Mouse (Mus musculus) gastrocnemius, adult 18-20 months (tissue): Measurements from ENCODE around the gene Vmn2r77. TPM values are rescaled to one million over a fixed set of nuclear protein-coding genes. Genes with fewer than 3 reads are reported as not detected.
"Not testable (repeated sequence)": the region's sequence is repeated elsewhere in the genome, so short reads cannot be mapped to it uniquely, and the experiment has no call there.

Experiments
- DNase-seq: peaks from one replicate; pipeline ENCODE4 v3.0.0; 2021; ENCODE audit warnings: low spot score
- long read RNA-seq, 2 experiments: library from polyadenylated mRNA; stranded (forward); transcript quantifications; one replicate each; pipeline ENCODE4 v2.0.0; 2021
- total RNA-seq, 2 experiments: library from RNA; stranded (reverse); gene quantifications; 2 replicates each; pipeline ENCODE4 v1.2.3; 2021

Gene Vmn2r77
- total RNA-seq, result not detected
- long read RNA-seq, experiment 1, result 0 reads
- long read RNA-seq, experiment 2, result 0 reads

DNA sequence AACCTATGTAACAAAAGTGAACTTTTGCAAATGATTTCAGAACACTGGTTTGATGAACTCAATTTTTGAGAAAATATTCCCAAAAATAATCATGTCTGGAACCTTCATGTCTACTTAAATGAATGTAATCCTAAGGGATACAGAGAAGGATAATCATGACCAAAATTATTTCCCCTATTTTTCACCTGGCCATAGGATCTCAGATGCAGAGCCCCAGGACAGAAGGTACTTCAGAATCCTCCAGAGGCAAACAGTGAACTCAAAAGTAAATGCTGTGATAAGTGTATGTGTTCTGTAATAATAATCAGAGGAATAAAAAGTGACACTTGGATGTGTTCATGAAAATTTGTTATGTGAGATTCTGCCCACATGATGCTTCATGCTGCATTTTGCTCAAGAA lies at the start of gene Vmn2r77:
Vmn2r77 (plus strand) TSS at position 301 of the 400 bp plus-strand sequence.
- no peak for DNase-seq

GRCm38 (mm10) chr7:86760751-86761150 lies 34.1 kb upstream of the Vmn2r77 start:
- no peak for DNase-seq

- no peak for DNase-seq
These were observed 30.2 kb upstream of the Vmn2r77 start for GRCm38 (mm10) chr7:86764628-86765027.

- no peak for DNase-seq
These were observed 23.2 kb upstream of the Vmn2r77 start for GRCm38 (mm10) chr7:86771621-86772020.

DNA sequence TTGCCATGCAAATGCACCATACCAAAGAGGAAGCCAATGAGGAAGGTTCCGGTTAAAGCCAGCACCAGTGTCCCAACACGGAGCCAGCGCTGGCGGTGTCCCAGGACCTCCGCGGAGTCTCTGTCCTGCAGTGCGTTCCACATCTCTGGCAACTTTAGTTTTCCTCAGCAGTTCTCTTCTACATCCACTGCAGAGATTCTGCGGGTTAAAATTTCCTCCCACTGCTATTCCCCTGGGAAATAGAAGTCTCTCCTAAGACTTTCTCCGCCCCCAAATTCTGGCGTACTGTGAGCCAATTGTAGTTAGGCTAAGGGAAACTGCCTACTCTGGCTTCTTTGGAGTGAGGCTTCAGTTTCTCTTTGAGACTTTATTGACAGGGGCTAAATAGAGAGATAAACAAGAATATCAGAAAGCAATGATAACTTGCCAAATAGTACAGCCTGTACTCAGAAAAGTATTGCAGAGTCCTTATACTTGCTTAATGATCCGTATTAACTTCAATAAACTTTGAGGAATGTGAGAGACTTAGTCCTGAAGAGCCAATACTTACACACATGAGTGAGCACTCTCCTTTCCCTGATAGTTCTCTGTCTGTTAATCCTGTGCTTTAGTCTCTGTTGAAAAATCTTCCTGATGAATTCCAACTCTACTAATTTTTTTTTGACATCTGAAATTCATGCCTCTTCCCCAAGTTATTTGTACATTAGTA lies 19.1 kb upstream of the Vmn2r77 start, which contains the start of gene Folh1:
Folh1 (minus strand) TSS at position 327 of the 709 bp plus-strand sequence.
- DNase-seq, result no peak

DNA sequence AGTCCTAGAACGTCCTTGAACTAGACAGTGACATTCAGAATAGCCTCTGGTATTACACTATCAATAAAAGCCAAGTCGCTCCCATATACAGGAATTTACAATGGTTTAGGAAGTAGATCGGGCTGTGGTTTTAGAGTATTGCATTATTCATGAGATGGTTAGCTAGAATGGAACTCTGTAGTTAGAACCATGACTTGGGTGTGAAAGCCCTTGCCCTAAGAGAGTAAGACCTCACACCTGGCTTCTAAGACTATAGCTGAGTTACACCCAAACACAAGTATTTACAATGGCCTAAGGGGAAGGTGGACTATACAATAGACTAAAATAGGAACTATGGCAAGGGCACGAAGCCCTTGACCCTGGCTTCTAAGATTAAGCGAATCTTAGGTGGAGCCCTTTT lies 20.4 kb downstream of the Vmn2r77 start:
- not testable (repeated sequence) for DNase-seq

DNA sequence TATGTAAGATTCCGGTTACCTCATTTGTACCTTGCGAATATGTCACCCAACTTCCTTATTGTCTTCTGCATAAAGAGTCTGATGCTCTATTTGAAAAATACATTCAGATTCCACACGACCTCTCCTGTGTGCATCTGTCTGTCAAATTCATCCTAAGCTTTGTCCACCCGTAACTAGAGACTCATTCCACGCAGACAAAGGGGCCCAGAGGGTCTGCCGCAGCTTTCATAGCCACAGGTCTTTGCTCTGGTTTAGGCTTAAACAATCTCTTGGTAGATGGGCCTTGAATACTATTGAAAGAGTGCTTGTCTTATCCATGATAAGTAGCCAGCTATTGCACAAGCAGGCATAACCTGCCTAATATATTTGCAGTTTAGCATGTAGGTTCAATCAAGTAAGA lies 20.9 kb downstream of the Vmn2r77 start:
- not testable (repeated sequence) for DNase-seq

GRCm38 (mm10) chr7:86816466-86816865 lies 21.6 kb downstream of the Vmn2r77 start:
- no peak for DNase-seq

Other genes starting within 250 kb of the Vmn2r77 start
- gene Olfr295, start 211.2 kb upstream of the Vmn2r77 start, total RNA-seq, result not detected
- gene Olfr294, start 178.4 kb upstream of the Vmn2r77 start, total RNA-seq, result not detected
- not detected for gene Olfr293, start 146.0 kb upstream of the Vmn2r77 start, total RNA-seq
- not detected for gene Olfr292, start 106.7 kb upstream of the Vmn2r77 start, total RNA-seq
- gene Folh1, start 19.1 kb upstream of the Vmn2r77 start, total RNA-seq, result under 1 TPM; 0.14 to 0.38 TPM
- not detected for gene Vmn2r78, start 120.1 kb downstream of the Vmn2r77 start, total RNA-seq
- not detected for gene Vmn2r79, start 201.1 kb downstream of the Vmn2r77 start, total RNA-seq